Mouse (Mus musculus): ENCODE measurements around the gene Fgfr2.

DNA sequence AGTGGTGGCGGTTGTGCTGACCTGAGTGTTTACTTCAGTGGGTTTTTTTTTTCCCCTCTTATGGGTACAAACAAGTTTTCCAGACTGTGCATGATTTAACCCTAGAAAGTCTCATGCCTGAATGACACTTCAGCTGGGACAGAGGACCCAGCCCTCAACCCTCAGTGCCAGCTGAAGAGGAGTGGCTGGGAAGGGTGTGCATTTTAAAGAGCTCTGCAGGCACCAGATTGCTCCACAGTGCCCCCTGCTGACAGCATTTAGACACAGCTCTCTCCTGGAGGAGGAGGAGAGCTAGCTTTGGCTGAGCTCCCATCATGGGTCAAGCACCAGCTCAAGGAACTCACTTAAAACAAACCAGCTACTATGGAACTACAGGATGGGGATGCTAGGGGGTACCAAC, 312.3 kb downstream of the Fgfr2 start:
- TF ChIP-seq EP300 (IDR thresholded peaks at IDR 0.05; ENCODE audit: low read depth): no peak
- TF ChIP-seq CTCF (IDR thresholded peaks at IDR 0.05; ENCODE audit: low read depth): peak; percentile 97

Data from liver, postnatal 0 days (tissue).